Mouse (Mus musculus): ENCODE measurements around the gene Arhgap19.
A peak's percentile ranks its signal among the peaks of the same experiment; 100 is the strongest.
"Not testable (repeated sequence)": the region's sequence is repeated elsewhere in the genome, so short reads cannot be mapped to it uniquely, and the experiment has no call there.

Gene Arhgap19

GRCm38 (mm10) chr19:41801742-41802369 is at the start of gene Arhgap19:
Arhgap19 (minus strand) TSS chr19:41802047.
- DNase-seq (ENCODE audit: low spot score): peak; percentile 86

DNA sequence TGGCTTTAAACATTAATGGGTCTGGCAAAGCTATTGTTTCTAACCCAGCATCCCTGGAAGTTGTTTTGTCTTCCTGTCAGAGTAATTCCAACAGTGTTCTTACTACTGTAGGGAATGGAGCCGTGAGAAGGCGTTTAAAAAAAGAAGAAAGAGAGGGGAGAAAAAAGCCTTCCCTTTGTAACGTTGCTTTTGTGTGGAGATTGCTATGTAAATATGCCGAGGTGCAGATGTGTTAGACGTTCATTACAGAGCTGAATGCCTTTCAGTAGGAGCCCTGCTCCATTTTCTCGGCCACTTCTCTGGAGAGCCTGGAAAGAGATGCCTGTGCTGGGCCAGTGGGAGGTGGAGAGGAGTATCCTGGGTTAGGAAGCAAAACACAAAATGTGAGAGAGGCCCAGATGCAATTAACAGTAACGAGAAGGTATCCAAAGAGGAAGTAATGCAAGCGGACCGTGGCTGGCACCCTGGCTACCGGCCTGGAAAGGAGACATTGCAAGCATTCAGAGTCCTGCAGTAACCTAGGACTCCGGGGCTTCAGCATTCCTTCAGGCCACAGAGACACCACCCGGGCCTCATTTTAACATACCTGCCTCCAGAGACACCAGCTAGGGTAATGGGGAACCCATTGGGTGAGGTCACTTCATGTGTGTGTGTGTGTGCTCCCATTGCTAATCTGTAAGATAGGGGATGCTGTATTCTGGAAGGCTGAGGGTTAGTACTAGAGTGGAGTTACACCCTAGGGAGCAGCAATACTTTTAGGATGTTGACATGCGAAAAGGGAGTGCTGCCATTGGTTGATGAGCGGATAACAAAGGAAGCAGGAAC is 49.1 kb upstream of the Arhgap19 start:
- no peak for DNase-seq (ENCODE audit: low spot score)

- DNase-seq (ENCODE audit: low spot score): no peak
These were observed 48.3 kb upstream of the Arhgap19 start for GRCm38 (mm10) chr19:41850021-41850718.

- peak; percentile 88 for DNase-seq (ENCODE audit: low spot score)
These were observed 46.4 kb upstream of the Arhgap19 start, which contains the start of gene Frat2 for GRCm38 (mm10) chr19:41847992-41848851. Frat2 (minus strand) TSS chr19:41848132.

DNA sequence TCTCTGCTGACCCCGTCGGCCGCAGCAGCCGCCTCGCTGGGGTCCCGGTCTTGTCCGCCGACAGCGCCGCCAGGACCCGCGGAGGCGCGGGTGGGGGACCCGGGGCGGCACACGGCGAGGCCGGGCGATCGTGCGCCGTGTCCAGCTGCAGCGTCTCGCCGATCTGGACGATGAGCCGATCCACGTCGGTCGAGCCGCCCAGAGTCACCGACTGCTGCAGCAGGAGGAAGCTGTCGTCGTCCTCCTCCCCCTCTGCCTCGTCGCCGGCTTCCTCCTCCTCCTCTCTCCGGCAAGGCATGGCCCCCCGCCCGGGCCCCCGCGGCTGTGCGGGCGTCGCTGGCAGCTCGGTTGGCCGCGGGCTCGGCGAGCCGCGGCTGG is 45.8 kb upstream of the Arhgap19 start:
- DNase-seq (ENCODE audit: low spot score): not testable (repeated sequence)

DNA sequence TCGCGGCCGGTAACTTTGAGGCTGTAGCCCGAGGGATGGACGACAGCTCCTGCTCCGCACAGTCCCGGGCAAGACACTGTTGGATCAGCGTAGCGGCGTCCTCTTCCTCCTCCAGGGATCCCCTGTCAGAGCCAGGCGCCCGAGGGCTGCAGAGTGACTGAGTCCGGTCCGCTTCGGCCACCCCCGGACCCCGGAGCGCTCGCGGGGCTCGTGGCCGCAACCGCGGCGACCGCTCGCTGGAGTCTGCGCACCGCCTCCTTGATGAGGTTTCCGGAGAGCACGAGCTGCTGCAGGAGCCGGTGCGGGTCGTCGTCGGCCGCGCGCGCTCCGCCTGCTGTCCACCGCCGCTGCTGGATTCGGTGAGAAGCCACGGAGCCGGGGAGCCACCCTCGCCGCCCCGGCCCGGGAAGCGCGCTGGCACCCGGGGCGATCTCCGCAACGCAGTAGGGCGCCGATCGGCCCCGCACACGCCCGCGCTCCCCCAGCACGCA is 45.3 kb upstream of the Arhgap19 start:
- DNase-seq (ENCODE audit: low spot score): peak; percentile 47

DNA sequence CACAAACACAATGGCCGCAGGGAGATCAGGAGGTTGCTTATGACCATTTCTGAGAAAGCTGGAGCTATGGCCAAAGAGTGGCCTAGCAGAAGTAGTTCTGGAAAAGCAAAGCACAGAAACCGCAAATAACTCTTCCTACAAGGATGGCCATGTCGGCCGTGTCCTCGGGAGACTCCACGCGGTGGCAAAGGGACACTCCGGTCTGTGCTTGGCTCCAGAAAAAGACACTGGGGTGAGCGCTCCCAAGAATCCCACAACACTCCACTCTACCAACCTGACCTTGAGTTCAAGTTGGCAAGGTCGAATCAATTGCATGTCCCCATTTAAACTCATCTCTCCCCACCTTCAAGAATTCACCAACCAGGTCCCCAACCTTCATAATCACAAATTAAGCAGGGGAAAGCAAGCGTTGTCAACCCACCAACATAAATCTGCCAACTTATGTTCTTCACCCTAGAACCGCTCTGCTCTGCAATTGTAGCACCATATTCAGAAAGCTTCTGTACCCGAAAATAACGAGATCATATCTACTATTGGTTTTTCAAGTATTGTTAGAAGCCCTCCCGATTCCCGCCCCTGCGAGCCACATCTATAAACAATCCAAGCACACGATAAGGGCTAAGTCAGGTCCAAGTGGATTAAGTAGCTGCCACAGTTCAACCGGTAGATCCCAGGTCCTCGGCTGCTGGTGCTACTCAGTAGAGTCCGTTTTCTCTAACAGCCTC is 44.7 kb upstream of the Arhgap19 start:
- DNase-seq (ENCODE audit: low spot score): no peak

DNA sequence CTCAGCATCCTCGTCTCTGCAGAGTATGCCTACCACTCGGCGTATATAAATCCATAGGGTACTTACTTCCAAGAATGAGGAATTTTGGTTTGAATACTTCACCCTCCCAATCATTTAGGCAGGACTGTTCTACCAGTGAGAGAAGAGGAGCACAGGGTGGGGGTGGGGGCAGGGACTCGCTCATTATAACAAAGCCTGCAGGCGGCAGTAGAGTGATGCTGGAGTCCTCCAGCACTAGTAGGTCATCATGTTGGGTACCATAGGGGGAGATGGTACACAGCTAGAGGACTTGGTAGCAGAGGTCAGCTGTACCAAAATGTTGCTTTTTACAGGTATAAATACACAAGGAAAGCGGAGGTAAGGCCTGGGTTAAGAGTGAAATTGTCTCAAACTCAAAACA is 42.5 kb upstream of the Arhgap19 start:
- no peak for DNase-seq (ENCODE audit: low spot score)

DNA sequence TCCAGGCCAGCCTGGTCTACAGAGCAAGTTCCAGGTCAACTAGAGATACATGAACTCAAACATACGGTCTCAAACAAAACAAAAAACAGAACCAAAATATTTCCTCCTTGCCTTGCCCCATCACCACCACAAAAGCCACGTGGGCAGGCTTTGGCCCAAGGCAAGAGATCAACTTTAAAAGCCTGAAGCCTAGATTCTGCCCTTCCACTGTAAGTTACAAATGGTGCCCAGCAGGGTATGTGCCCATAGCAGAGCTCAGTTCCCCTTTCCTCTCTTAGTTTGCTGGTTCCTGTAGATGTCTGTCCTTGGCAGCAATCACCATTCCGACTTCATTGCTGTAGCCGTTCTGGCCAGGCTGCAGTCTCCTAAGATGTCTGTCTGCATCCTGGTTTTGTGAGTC is 40.9 kb upstream of the Arhgap19 start:
- DNase-seq (ENCODE audit: low spot score): no peak

DNA sequence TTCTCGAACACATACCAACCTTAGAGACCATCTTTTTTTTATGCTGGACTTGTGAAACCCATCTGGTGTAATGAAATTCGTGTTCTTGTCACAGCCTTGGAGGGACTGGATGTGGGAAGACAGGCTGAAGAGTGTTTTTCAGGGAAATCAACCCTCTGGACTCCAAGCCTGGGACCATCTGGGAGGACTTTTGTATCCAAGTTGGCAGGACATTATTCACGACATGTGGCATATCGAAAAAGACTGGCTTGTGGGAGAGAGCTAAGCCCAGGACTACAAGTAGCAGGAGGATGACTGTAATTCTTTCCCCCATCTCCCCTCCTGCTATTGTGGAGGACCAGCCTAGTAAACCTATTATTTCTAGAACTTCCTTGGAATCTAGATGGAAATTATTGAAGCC is 40.3 kb upstream of the Arhgap19 start:
- no peak for DNase-seq (ENCODE audit: low spot score)

GRCm38 (mm10) chr19:41841105-41841750 is 39.4 kb upstream of the Arhgap19 start:
- DNase-seq (ENCODE audit: low spot score): no peak

DNA sequence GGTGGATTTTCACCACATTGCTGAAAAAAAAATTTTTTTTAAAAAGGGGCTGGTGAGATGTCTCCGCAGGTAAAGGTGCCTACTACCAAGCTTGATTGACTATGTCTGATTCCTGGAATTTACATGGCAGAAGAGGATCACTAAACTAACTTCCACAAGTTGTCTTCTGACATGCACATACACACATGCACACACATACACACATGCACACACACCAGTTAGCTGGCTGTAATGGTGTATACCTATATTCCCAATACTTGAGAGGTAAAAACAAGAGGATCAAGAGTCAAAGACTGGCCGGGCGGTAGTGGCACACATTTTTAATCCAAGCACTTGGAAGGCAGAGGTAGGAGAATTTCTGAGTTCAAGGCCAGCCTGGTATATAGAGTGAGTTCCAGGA is 37.8 kb upstream of the Arhgap19 start:
- DNase-seq (ENCODE audit: low spot score): no peak

- DNase-seq (ENCODE audit: low spot score): no peak
These were observed 37.0 kb upstream of the Arhgap19 start for GRCm38 (mm10) chr19:41838808-41839207.

GRCm38 (mm10) chr19:41837917-41838261 is 36.0 kb upstream of the Arhgap19 start:
- no peak for DNase-seq (ENCODE audit: low spot score)

GRCm38 (mm10) chr19:41837194-41837916 is 35.5 kb upstream of the Arhgap19 start:
- DNase-seq (ENCODE audit: low spot score): no peak

DNA sequence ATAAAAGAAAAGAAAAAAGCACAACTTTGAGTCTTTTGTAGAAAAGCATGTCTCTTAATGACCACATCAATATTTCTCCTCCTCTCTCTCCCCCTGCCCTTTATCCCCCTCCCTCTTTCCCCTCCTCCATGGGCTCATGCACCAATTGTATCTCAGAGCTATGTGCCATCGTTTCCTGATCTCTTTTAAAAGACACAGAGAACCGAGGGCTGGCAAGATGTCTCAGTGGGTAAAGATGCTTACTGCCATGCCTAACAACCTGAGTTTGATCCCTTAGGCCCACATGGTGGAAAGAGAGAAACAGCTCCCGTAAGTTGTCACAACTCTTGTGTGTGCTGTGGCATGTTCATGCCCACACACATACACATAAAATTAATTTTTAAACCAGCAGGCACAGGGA is 34.9 kb upstream of the Arhgap19 start:
- DNase-seq (ENCODE audit: low spot score): no peak

DNA sequence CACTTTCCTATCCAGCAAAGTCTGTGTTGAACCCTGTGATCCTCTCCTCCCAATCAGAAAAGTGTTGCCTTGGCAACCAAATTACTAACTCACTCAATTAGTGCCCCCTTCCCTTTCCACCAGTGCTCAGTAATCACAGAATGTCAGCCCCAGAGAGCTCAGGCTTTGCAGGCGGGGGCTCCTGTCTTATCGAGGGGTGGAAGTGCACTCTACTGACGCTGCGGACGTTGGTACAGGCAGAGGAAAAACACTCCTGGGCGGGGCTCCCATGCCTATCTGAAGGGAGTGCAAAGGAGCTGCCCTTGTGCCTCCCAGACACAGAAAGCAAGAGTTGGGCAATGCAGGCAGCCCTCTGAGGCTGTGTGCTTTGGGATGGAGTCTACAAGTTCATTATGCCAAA is 34.0 kb upstream of the Arhgap19 start:
- peak; percentile 40 for DNase-seq (ENCODE audit: low spot score)

DNA sequence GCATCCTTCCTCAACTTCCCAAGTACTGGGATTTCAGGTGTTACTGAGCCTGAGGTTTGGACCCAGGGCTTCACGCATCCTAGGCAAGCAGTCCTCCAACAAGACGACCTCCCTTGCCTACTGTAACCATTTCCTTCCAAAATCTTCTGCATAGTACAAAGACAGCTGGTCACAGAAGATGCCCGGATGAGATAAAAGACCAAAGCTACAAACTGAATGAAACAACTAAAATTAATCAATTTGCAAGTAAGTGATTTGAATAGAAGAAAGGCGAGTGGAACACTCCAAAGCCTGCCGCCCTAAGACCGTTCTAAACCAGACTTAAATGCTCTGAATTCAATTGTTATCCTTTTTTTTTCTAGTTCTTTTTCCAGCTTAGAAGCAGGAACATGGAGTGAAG is 33.6 kb upstream of the Arhgap19 start:
- DNase-seq (ENCODE audit: low spot score): no peak

GRCm38 (mm10) chr19:41832501-41833201 is 30.8 kb upstream of the Arhgap19 start:
- DNase-seq (ENCODE audit: low spot score): no peak
